Comparison of ENCODE assay signal across 10 mouse cellular contexts in the genomic region with DNA sequence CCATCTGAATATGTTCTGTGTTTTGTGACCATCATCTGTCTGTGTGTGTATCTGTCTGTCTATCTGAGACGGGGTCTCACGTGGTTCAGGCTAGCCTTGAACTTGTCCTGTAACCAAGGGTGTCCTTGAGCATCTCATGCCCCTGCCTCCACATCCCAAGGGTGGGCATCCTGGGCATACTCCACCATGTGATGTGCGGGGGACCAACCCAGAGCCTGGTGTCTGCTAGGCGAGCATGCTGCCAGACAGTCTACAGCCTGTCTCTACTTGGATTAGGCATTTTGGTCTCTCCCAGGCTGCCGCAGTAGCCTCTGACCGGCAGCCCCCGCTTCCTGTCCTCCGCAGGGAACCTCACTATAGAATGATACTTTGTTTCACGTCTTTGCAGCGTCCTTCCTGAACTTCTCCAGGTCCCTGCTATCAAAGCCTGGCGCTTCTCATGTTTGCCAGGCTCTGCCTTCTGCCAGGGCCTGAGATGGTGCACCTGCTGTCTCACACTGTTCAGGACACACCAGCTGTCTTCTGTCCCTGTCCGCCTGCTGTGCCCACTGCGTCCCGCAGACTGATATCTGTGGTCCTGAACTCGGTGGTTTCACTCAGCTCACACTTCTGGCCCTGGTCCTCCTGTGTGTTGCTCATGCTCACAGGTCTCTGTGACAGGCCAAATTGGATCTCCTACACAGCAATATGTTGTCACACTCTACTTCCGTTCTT.
A peak's percentile ranks its signal among the peaks of the same experiment; 100 is the strongest.
DNase-seq lines count a peak whose midpoint lies in the region; ATAC-seq lines count a peak whose summit lies in the region.
"Had no signal": no experiment of that assay in that cellular context is flagged by ENCODE, and none has a peak within 500 bp of the region (broad histone marks: within the 10 kb centered on the region; RNA-seq: fewer than 3 reads in every experiment).

No protein-coding gene starts in this region.

- no peak overlapping the region for H3K9ac ChIP-seq in hindbrain, embryonic 15.5 days
- no peak overlapping the region for H3K9ac ChIP-seq in hindbrain, embryonic 14.5 days
- no peak overlapping the region for H3K9ac ChIP-seq in neural tube, embryonic 12.5 days
- no peak overlapping the region for H3K9ac ChIP-seq in neural tube, embryonic 15.5 days (replicated peaks)
- H3K9ac ChIP-seq: lung, embryonic 15.5 days had no signal

- H3K4me3 ChIP-seq in hindbrain, embryonic 15.5 days = no peak overlapping the region
- no peak overlapping the region for H3K4me3 ChIP-seq in hindbrain, embryonic 14.5 days (replicated peaks; ENCODE audit: low read length)
- no peak overlapping the region for H3K4me3 ChIP-seq in neural tube, embryonic 12.5 days
- no peak overlapping the region for H3K4me3 ChIP-seq in neural tube, embryonic 15.5 days (replicated peaks)
- H3K4me3 ChIP-seq: layer of hippocampus, adult 2 months; lung, embryonic 15.5 days had no signal

- no peak for DNase-seq in hindbrain, embryonic 14.5 days (ENCODE audit: low spot score)
- peak; percentile 72 to 87 for DNase-seq in cerebellum, postnatal 10 days
- peak; percentile 45 for DNase-seq in skeletal muscle tissue, adult 2 months (ENCODE audit: low read depth, low spot score)
- DNase-seq in urinary bladder, postnatal 10 days (ENCODE audit: low spot score) = no peak
- no peak for DNase-seq in layer of hippocampus, adult 9-11 months

- no peaks in the 10 kb centered on the region for H3K36me3 ChIP-seq in hindbrain, embryonic 15.5 days
- no peaks in the 10 kb centered on the region for H3K36me3 ChIP-seq in hindbrain, embryonic 14.5 days (replicated peaks; ENCODE audit: control insufficient read depth, insufficient read depth)
- H3K36me3 ChIP-seq in neural tube, embryonic 12.5 days = no peaks in the 10 kb centered on the region
- no peaks in the 10 kb centered on the region for H3K36me3 ChIP-seq in neural tube, embryonic 15.5 days
- H3K36me3 ChIP-seq: lung, embryonic 15.5 days had no signal

- H3K27me3 ChIP-seq in hindbrain, embryonic 15.5 days = no peaks in the 10 kb centered on the region
- no peaks in the 10 kb centered on the region for H3K27me3 ChIP-seq in hindbrain, embryonic 14.5 days (ENCODE audit: control insufficient read depth, insufficient read depth, low read length)
- H3K27me3 ChIP-seq in neural tube, embryonic 12.5 days (replicated peaks) = no peaks in the 10 kb centered on the region
- no peaks in the 10 kb centered on the region for H3K27me3 ChIP-seq in neural tube, embryonic 15.5 days (replicated peaks)
- H3K27me3 ChIP-seq: lung, embryonic 15.5 days had no signal

- H3K4me2 ChIP-seq in hindbrain, embryonic 15.5 days = no peak overlapping the region
- H3K4me2 ChIP-seq in hindbrain, embryonic 14.5 days (replicated peaks) = no peak overlapping the region
- no peak overlapping the region for H3K4me2 ChIP-seq in neural tube, embryonic 12.5 days (replicated peaks)
- H3K4me2 ChIP-seq in neural tube, embryonic 15.5 days = no peak overlapping the region
- H3K4me2 ChIP-seq: lung, embryonic 15.5 days had no signal

- peaks cover 12% of the 10 kb centered on the region for H3K4me1 ChIP-seq in hindbrain, embryonic 15.5 days (replicated peaks)
- peaks cover 3% of the 10 kb centered on the region; the same call in 1 of the 2 replicates for H3K4me1 ChIP-seq in hindbrain, embryonic 14.5 days (replicated peaks; ENCODE audit: control insufficient read depth, insufficient read depth, low read length)
- peaks cover 11% of the 10 kb centered on the region for H3K4me1 ChIP-seq in neural tube, embryonic 12.5 days
- peaks cover 11% of the 10 kb centered on the region; the same call in 1 of the 2 replicates for H3K4me1 ChIP-seq in neural tube, embryonic 15.5 days

- WGBS in hindbrain, embryonic 15.5 days = 63% methylated on average over 16 of the region's 16 CpGs
- 71% methylated on average over 16 of the region's 16 CpGs for WGBS in hindbrain, embryonic 14.5 days
- WGBS in neural tube, embryonic 12.5 days = 62% methylated on average over 16 of the region's 16 CpGs
- 59% methylated on average over 16 of the region's 16 CpGs for WGBS in neural tube, embryonic 15.5 days

- H3K27ac ChIP-seq in hindbrain, embryonic 15.5 days (replicated peaks) = peak overlapping the region; percentile 34; the same call in 1 of the 2 replicates
- no peak overlapping the region for H3K27ac ChIP-seq in hindbrain, embryonic 14.5 days
- no peak overlapping the region for H3K27ac ChIP-seq in neural tube, embryonic 12.5 days
- H3K27ac ChIP-seq in neural tube, embryonic 15.5 days (replicated peaks) = no peak overlapping the region
- H3K27ac ChIP-seq: layer of hippocampus, adult 2 months; lung, embryonic 15.5 days had no signal

- no peaks in the 10 kb centered on the region; the same call in 1 of the 2 replicates for H3K9me3 ChIP-seq in hindbrain, embryonic 15.5 days
- no peaks in the 10 kb centered on the region for H3K9me3 ChIP-seq in hindbrain, embryonic 14.5 days (ENCODE audit: control insufficient read depth, low read length)
- 0 out of 2 replicates have a peak, but pooled peaks cover 5% of the 10 kb centered on the region for H3K9me3 ChIP-seq in neural tube, embryonic 12.5 days
- H3K9me3 ChIP-seq in neural tube, embryonic 15.5 days (replicated peaks) = no peaks in the 10 kb centered on the region
- H3K9me3 ChIP-seq: lung, embryonic 15.5 days had no signal

- peak; percentile 63; the same call in 1 of the 2 replicates for ATAC-seq in hindbrain, embryonic 15.5 days (ENCODE audit: low FRiP score, low read depth)
- ATAC-seq in hindbrain, embryonic 14.5 days (ENCODE audit: low FRiP score) = no peak
- ATAC-seq in neural tube, embryonic 12.5 days (ENCODE audit: low FRiP score, low read depth) = 0 out of 2 replicates have a peak, but pooled peaks have one; percentile 22
- ATAC-seq in neural tube, embryonic 15.5 days (ENCODE audit: low FRiP score) = no peak

Comparison
In these comparisons a context has a peak if more than half of its experiments do, and no peak if none do; other contexts are left out.
1. ATAC-seq: peak in hindbrain, embryonic 15.5 days (single experiment) and neural tube, embryonic 12.5 days (single experiment); none in hindbrain, embryonic 14.5 days (single experiment) and neural tube, embryonic 15.5 days (single experiment).
2. DNase-seq: peak in cerebellum, postnatal 10 days (2 of 2) and skeletal muscle tissue, adult 2 months (single experiment); none in hindbrain, embryonic 14.5 days (single experiment), urinary bladder, postnatal 10 days (single experiment) and layer of hippocampus, adult 9-11 months (single experiment).